Mouse (Mus musculus) hindbrain, embryonic 15.5 days (tissue): ENCODE results near the gene Gmeb2. TPM values are rescaled to one million over a fixed set of nuclear protein-coding genes. Genes with fewer than 3 reads are reported as not detected.

ENCODE experiments used
- ATAC-seq: fragments of 200-750 bp; cut with Nextera tagmentation; 2 replicates; pipeline ENCODE4 v1.8.0; 2017; ENCODE audit warnings: low read depth, moderate number of reproducible peaks, moderate TSS enrichment; ENCODE audit not compliant: low FRiP score
- H3K27ac ChIP-seq: fragments of 300-500 bp; sonication (generic); replicated peaks from 2 replicates; pipeline ENCODE4 v1.5.1; 2015; ENCODE audit warnings: mild to moderate bottlenecking, inconsistent platforms
- H3K27me3 ChIP-seq: fragments of 300-500 bp; sonication (generic); 2 replicates; pipeline ENCODE4 v1.6.1; 2015; ENCODE audit warnings: control low read depth, inconsistent platforms
- H3K36me3 ChIP-seq: fragments of 300-500 bp; sonication (generic); 2 replicates; pipeline ENCODE4 v1.6.1; 2015; ENCODE audit warnings: control low read depth, inconsistent platforms
- H3K4me1 ChIP-seq: fragments of 300-500 bp; sonication (generic); replicated peaks from 2 replicates; pipeline ENCODE4 v1.6.1; 2015; ENCODE audit warnings: control low read depth, inconsistent platforms
- H3K4me2 ChIP-seq: fragments of 300-500 bp; sonication (generic); 2 replicates; pipeline ENCODE4 v1.6.1; 2015; ENCODE audit warnings: moderate library complexity, mild to moderate bottlenecking, inconsistent platforms
- H3K4me3 ChIP-seq: fragments of 300-500 bp; sonication (generic); 2 replicates; pipeline ENCODE4 v1.5.1; 2015; ENCODE audit warnings: mild to moderate bottlenecking, inconsistent platforms
- H3K9ac ChIP-seq: fragments of 300-500 bp; sonication (generic); 2 replicates; pipeline ENCODE4 v1.6.1; 2015; ENCODE audit warnings: inconsistent platforms
- H3K9me3 ChIP-seq: fragments of 300-500 bp; sonication (generic); 2 replicates; pipeline ENCODE4 v1.6.1; 2016; ENCODE audit warnings: control low read depth, inconsistent platforms
- WGBS: fragments of 180-500 bp; shearing (Covaris S2); methylation state at CpG from one replicate; pipeline ENCODE4 v1.1.7; 2015; 5-methylcytosine and 5-hydroxymethylcytosine counted together
- polyA plus RNA-seq: library from polyadenylated mRNA; unstranded; fragments of >200 nt; fragmentation: Nextera tagmentation; extraction: Ambion mirVana; gene quantifications from 2 replicates; pipeline ENCODE4 v1.2.1, GENCODE M21; 2015

Gene Gmeb2
- polyA plus RNA-seq, 1 experiment from 2014 or later: 15.1 TPM

GRCm38 (mm10) chr2:181218881-181219485, 68.9 kb downstream of the Gmeb2 start:
- no peaks in the 10 kb centered on the region for H3K36me3 ChIP-seq
- ATAC-seq: no peak
- WGBS: 69% methylated on average over 5 of the region's 5 CpGs
- no peak overlapping the region for H3K4me3 ChIP-seq
- peaks cover 14% of the 10 kb centered on the region for H3K4me1 ChIP-seq
- H3K9ac ChIP-seq: no peak overlapping the region
- peak overlapping the region; percentile 62; the same call in 1 of the 2 replicates for H3K4me2 ChIP-seq
- H3K27ac ChIP-seq: no peak overlapping the region
- H3K27me3 ChIP-seq: peaks cover 7% of the 10 kb centered on the region; the same call in 1 of the 2 replicates
- no peaks in the 10 kb centered on the region for H3K9me3 ChIP-seq

- Histone ChIP-seq H3K9ac (no peak overlapping the region), H3K27me3 (peaks cover 36% of the 10 kb centered on the region), H3K4me2 (no peak overlapping the region), H3K27ac (no peak overlapping the region), H3K4me3 (no peak overlapping the region), H3K4me1 (peaks cover 25% of the 10 kb centered on the region), H3K9me3 (no peaks in the 10 kb centered on the region), H3K36me3 (no peaks in the 10 kb centered on the region)
- ATAC-seq: no peak
- WGBS: 93% methylated on average over 6 of the region's 6 CpGs
These were observed 71.8 kb downstream of the Gmeb2 start for GRCm38 (mm10) chr2:181216037-181216436.

- H3K27me3 ChIP-seq: peaks cover 36% of the 10 kb centered on the region
- no peaks in the 10 kb centered on the region for H3K36me3 ChIP-seq
- peak within 1 kb of the TSS; percentile 29 for H3K4me3 ChIP-seq
- peak within 1 kb of the TSS; percentile 53 for H3K4me2 ChIP-seq
- H3K9ac ChIP-seq: peak within 1 kb of the TSS; percentile 20; the same call in 1 of the 2 replicates
- WGBS: 2% methylated on average over 17 of the region's 17 CpGs
- peaks cover 11% of the 10 kb centered on the region for H3K4me1 ChIP-seq
- H3K27ac ChIP-seq: no peak within 1 kb of the TSS
- ATAC-seq: no peak
- no peaks in the 10 kb centered on the region for H3K9me3 ChIP-seq
These were observed 74.8 kb downstream of the Gmeb2 start, which contains the start of gene Srms for GRCm38 (mm10) chr2:181213021-181213445. Gene Srms, minus strand, starts transcription at chr2:181213185.

DNA sequence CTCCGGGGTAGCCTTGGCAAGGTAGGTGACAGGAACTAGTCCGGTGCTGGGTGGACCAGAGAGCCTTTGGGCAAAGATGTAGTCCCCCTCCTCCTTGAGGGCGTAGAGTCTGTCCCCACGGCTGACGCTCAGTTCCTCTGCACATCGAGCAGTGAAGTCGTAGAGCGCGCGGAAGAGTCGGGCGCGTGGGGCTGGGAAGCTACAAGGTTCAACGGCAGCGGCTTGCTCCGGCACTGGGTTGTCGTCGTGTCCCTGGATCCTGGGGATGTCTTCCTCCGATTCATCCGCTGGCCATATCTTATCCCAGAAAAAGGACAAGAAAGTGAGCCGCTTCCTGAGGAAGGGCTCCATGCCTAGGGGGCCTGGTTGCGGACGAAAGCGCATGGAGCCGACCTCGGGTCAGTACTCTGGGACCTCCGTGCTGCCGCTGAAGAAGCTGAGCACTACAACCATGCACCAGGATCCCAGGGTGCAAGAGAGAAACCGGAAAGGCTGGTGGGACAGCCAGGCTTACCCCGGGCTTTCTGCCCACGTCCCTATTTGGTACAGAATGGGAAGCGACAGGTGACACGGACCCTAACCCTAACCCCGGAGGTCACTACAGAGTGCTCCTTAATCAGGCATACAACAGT, 75.3 kb downstream of the Gmeb2 start:
- Histone ChIP-seq H3K36me3 (no peaks in the 10 kb centered on the region), H3K4me1 (peaks cover 11% of the 10 kb centered on the region), H3K9ac (peak overlapping the region; percentile 20; the same call in 1 of the 2 replicates), H3K4me3 (peak overlapping the region; percentile 29), H3K27me3 (peaks cover 36% of the 10 kb centered on the region), H3K27ac (no peak overlapping the region), H3K9me3 (no peaks in the 10 kb centered on the region), H3K4me2 (peak overlapping the region; percentile 53)
- no peak for ATAC-seq
- 2% methylated on average over 34 of the region's 34 CpGs for WGBS

- no peak overlapping the region for H3K4me3 ChIP-seq
- H3K27ac ChIP-seq: no peak overlapping the region
- H3K4me2 ChIP-seq: no peak overlapping the region
- peaks cover 4% of the 10 kb centered on the region; the same call in 1 of the 2 replicates for H3K27me3 ChIP-seq
- no peak for ATAC-seq
- no peaks in the 10 kb centered on the region for H3K36me3 ChIP-seq
- no peak overlapping the region for H3K9ac ChIP-seq
- no peaks in the 10 kb centered on the region for H3K9me3 ChIP-seq
- no peaks in the 10 kb centered on the region for H3K4me1 ChIP-seq
- WGBS: 86% methylated on average over 9 of the region's 9 CpGs
These were observed 81.7 kb downstream of the Gmeb2 start for GRCm38 (mm10) chr2:181206118-181206517.

DNA sequence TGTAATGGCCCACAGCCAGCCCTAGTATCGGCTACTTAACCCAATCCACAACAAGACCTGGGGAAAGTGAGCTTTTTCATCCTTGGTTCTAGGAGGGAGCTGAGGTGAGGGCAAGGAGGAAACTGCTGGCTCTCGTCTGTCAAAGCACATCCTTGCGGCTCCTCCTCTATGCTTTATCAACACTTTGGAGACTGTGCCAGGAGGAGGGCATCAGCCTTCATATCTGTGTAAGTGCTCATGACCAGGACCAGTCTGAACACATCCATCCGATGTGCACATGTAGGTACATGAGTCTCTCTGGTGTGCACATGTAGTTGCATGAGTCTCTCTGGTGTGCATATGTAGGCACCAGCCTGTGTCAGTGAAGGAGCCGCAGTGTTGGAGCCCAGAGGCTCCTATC, 82.2 kb downstream of the Gmeb2 start:
- no peak overlapping the region for H3K27ac ChIP-seq
- H3K9ac ChIP-seq: no peak overlapping the region
- WGBS: 93% methylated on average over 5 of the region's 5 CpGs
- no peak overlapping the region for H3K4me3 ChIP-seq
- no peaks in the 10 kb centered on the region for H3K4me1 ChIP-seq
- ATAC-seq: no peak
- H3K27me3 ChIP-seq: 0 out of 2 replicates have a peak, but pooled peaks cover 3% of the 10 kb centered on the region
- no peak overlapping the region for H3K4me2 ChIP-seq
- H3K9me3 ChIP-seq: no peaks in the 10 kb centered on the region
- no peaks in the 10 kb centered on the region for H3K36me3 ChIP-seq

DNA sequence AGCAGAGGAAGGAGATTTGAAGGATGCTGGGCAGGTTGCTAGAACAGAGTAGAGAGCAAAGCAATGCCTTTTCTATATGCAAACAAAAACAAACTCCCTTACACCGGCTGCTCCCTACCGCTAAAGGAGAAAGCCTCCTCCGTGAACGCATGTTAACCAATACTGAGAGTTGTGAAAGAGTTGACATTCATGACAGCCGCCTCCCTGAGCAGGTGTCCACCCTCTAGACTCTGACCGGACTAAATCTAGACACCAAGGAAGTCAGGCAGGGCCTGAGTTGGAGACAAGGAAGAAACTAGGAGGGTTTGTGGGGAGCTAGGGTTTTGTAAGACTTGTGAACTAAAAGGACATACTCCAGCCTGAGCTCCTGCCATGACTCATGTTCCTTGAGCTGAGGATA, 84.9 kb downstream of the Gmeb2 start:
- WGBS: 73% methylated on average over 6 of the region's 6 CpGs
- no peak overlapping the region for H3K4me2 ChIP-seq
- ATAC-seq: no peak
- H3K9ac ChIP-seq: no peak overlapping the region
- H3K9me3 ChIP-seq: no peaks in the 10 kb centered on the region
- no peaks in the 10 kb centered on the region for H3K36me3 ChIP-seq
- no peak overlapping the region for H3K27ac ChIP-seq
- no peak overlapping the region for H3K4me3 ChIP-seq
- no peaks in the 10 kb centered on the region for H3K27me3 ChIP-seq
- no peaks in the 10 kb centered on the region for H3K4me1 ChIP-seq

DNA sequence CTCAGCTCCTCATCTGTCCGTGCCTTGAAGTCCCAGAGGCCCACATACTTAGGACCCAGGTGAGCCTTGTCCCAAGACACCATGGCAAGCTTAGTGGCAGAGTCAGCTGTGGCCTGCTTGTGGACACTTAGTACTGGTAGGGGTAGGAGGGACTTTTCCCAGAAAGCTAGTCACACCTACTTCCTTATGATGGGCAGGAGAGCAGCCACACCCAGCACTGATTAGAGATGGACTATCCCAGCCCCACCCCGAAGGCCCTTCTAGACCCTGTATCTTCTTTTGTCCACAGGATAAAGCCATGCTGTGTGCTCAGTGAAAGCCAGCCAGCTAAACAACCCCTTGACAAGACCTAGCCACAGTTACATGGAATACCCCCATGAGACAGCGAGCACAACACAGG, 85.4 kb downstream of the Gmeb2 start, which contains the start of gene Ptk6:
Gene Ptk6, minus strand, starts transcription at position 368 of the 400 bp plus-strand sequence.
- WGBS: 85% methylated on average over 3 of the region's 3 CpGs
- H3K4me2 ChIP-seq: no peak within 1 kb of the TSS
- H3K36me3 ChIP-seq: no peaks in the 10 kb centered on the region
- no peaks in the 10 kb centered on the region for H3K9me3 ChIP-seq
- H3K27ac ChIP-seq: no peak within 1 kb of the TSS
- no peaks in the 10 kb centered on the region for H3K4me1 ChIP-seq
- H3K9ac ChIP-seq: no peak within 1 kb of the TSS
- no peak within 1 kb of the TSS for H3K4me3 ChIP-seq
- no peak for ATAC-seq
- H3K27me3 ChIP-seq: no peaks in the 10 kb centered on the region

DNA sequence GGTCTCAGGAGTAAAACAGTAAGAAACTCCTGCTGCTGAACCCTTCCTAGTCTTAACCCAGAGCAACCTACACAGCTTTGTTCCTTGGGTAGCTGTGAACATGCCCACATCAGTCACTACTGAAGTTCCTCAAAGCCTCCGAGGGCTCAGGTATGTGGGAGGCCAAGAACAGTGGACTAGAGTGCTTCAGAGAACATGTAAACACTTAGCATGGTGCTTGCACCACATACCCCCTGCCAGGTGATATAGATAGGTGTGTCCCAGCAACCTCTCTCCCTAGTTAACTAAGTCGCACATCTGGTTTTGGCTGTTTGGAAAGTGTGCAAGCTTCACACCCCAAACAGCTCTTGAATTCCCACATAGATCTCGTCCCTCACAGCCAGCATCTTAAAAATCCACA, 86.2 kb downstream of the Gmeb2 start:
- no peak overlapping the region for H3K4me2 ChIP-seq
- H3K27me3 ChIP-seq: no peaks in the 10 kb centered on the region
- no peaks in the 10 kb centered on the region for H3K36me3 ChIP-seq
- no peak overlapping the region for H3K9ac ChIP-seq
- no peak overlapping the region for H3K27ac ChIP-seq
- no peak overlapping the region for H3K4me3 ChIP-seq
- H3K4me1 ChIP-seq: no peaks in the 10 kb centered on the region
- WGBS: 80% methylated on average over 3 of the region's 3 CpGs
- no peak for ATAC-seq
- no peaks in the 10 kb centered on the region for H3K9me3 ChIP-seq

Other genes with a start within 250 kb of the Gmeb2 start
- 40.7 and 42.0 TPM in 2 replicates for gene Chrna4, start 244.5 kb downstream of the Gmeb2 start, polyA plus RNA-seq
- gene Kcnq2, start 152.7 kb downstream of the Gmeb2 start, polyA plus RNA-seq: 45.8 and 50.4 TPM in 2 replicates
- gene Eef1a2, start 131.0 kb downstream of the Gmeb2 start, polyA plus RNA-seq: 13.5 and 14.5 TPM in 2 replicates
- gene Ppdpf, start 100.8 kb downstream of the Gmeb2 start, polyA plus RNA-seq: 398 and 410 TPM in 2 replicates
- gene Ptk6, start 85.2 kb downstream of the Gmeb2 start, polyA plus RNA-seq: not detected in 2 replicates
- gene Srms, start 74.8 kb downstream of the Gmeb2 start, polyA plus RNA-seq: 0.18 and 0.20 TPM in 2 replicates
- gene Fndc11, start 68.0 kb downstream of the Gmeb2 start, polyA plus RNA-seq: 0.14 and 0.26 TPM in 2 replicates
- 0.26 and 0.39 TPM in 2 replicates for gene Helz2, start 46.0 kb downstream of the Gmeb2 start, polyA plus RNA-seq
- gene Stmn3, start 26.5 kb upstream of the Gmeb2 start, polyA plus RNA-seq: 1,559 and 1,575 TPM in 2 replicates
- gene Rtel1, start 31.7 kb upstream of the Gmeb2 start, polyA plus RNA-seq: 40.6 and 44.4 TPM in 2 replicates
- 77.0 and 84.9 TPM in 2 replicates for gene Zgpat, start 76.9 kb upstream of the Gmeb2 start, polyA plus RNA-seq
- gene Arfrp1, start 77.4 kb upstream of the Gmeb2 start, polyA plus RNA-seq: 81.2 and 82.7 TPM in 2 replicates
- gene Lime1, start 92.0 kb upstream of the Gmeb2 start, polyA plus RNA-seq: 51.6 and 56.5 TPM in 2 replicates
- gene Zbtb46, start 171.4 kb upstream of the Gmeb2 start, polyA plus RNA-seq: 21.4 and 21.6 TPM in 2 replicates
- gene Abhd16b, start 205.2 kb upstream of the Gmeb2 start, polyA plus RNA-seq: 0.17 TPM in 1 of 2 replicates, not detected in the other
- gene Tpd52l2, start 209.1 kb upstream of the Gmeb2 start, polyA plus RNA-seq: 117 and 118 TPM in 2 replicates
- gene Dnajc5, start 232.4 kb upstream of the Gmeb2 start, polyA plus RNA-seq: 258 and 267 TPM in 2 replicates